ENCODE assay signal across 10 mouse cellular contexts in genomic region chr10:31257611-31258010, GRCm38 (mm10).
"Had no signal": no experiment of that assay in that cellular context is flagged by ENCODE, and none has a peak within 500 bp of the region (broad histone marks: within the 10 kb centered on the region; RNA-seq: fewer than 3 reads in every experiment).

No protein-coding gene starts in this region.

- ATAC-seq: lung, postnatal 0 days; midbrain, embryonic 13.5 days had no signal

- H3K27ac ChIP-seq: left cerebral cortex, adult 2 months; limb, embryonic 10.5 days; liver, embryonic 15.5 days; midbrain, embryonic 13.5 days had no signal

- H3K27me3 ChIP-seq: liver, embryonic 15.5 days; midbrain, embryonic 13.5 days had no signal

- H3K4me1 ChIP-seq: limb, embryonic 10.5 days; liver, embryonic 15.5 days; midbrain, embryonic 13.5 days had no signal

- H3K36me3 ChIP-seq: limb, embryonic 10.5 days; liver, embryonic 15.5 days; midbrain, embryonic 13.5 days had no signal

- H3K9ac ChIP-seq: liver, embryonic 15.5 days; midbrain, embryonic 13.5 days had no signal

- H3K4me2 ChIP-seq: liver, embryonic 11.5 days; liver, embryonic 15.5 days; midbrain, embryonic 13.5 days had no signal

- H3K4me3 ChIP-seq: left cerebral cortex, adult 2 months; limb, embryonic 10.5 days; liver, embryonic 15.5 days; midbrain, embryonic 13.5 days had no signal

- DNase-seq: kidney, postnatal 14 days; lung, adult 2 months; lung, postnatal 36 days; thymus, postnatal 4 days had no signal

- H3K9me3 ChIP-seq: limb, embryonic 10.5 days; liver, embryonic 15.5 days; midbrain, embryonic 13.5 days had no signal
